Comparison of ENCODE assay signal across 17 mouse cellular contexts in the genomic region with DNA sequence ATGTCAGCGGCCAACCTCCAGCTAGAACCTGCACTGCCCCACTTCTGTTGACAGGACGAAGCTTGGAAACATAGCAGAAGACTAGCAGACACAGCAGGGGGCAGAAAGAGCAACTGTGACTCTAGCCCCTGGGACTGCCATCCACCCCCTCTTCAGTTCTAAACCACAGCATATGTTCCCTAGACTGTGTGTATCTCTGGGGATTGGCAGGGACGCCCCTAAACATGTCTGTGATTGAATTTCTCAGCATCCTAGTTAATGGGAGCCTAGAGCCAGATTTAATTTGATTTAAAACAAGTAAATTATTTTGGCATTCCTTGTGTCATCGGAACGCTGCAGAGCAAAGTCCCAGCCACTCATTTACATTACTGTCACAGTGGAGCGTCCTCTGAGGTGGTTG.
"Had no signal": no experiment of that assay in that cellular context is flagged by ENCODE, and none has a peak within 500 bp of the region (broad histone marks: within the 10 kb centered on the region; RNA-seq: fewer than 3 reads in every experiment).

No protein-coding gene starts in this region.

- H3K27me3 ChIP-seq: stomach, embryonic 15.5 days had no signal

- H3K4me3 ChIP-seq: midbrain, embryonic 10.5 days; midbrain, embryonic 12.5 days; myocyte; neural tube, embryonic 13.5 days; neural tube, embryonic 15.5 days; stomach, embryonic 15.5 days had no signal

- ATAC-seq: midbrain, embryonic 16.5 days had no signal

- H3K4me1 ChIP-seq: stomach, embryonic 15.5 days had no signal

- H3K4me2 ChIP-seq: lung, embryonic 14.5 days; midbrain, embryonic 12.5 days; neural tube, embryonic 13.5 days; neural tube, embryonic 15.5 days; stomach, embryonic 15.5 days had no signal

- H3K36me3 ChIP-seq: midbrain, embryonic 10.5 days; midbrain, embryonic 12.5 days; neural tube, embryonic 13.5 days; neural tube, embryonic 15.5 days; stomach, embryonic 15.5 days had no signal

- H3K9ac ChIP-seq: lung, embryonic 14.5 days; midbrain, embryonic 12.5 days; neural tube, embryonic 13.5 days; neural tube, embryonic 15.5 days; stomach, embryonic 15.5 days had no signal

- H3K9me3 ChIP-seq: midbrain, embryonic 10.5 days; midbrain, embryonic 12.5 days; neural tube, embryonic 13.5 days; neural tube, embryonic 15.5 days; stomach, embryonic 15.5 days had no signal

- DNase-seq: lung, adult 18-20 months; lung, embryonic 14.5 days; lung, postnatal 10 days; lung, postnatal 4 days; midbrain, embryonic 14.5 days; right cerebral cortex, postnatal 14 days; thymus, adult 2 months; thymus, postnatal 25 days; thymus, postnatal 4 days had no signal

- H3K27ac ChIP-seq: midbrain, embryonic 10.5 days; midbrain, embryonic 12.5 days; neural tube, embryonic 13.5 days; neural tube, embryonic 15.5 days; stomach, embryonic 15.5 days; stomach, postnatal 0 days had no signal
